29 mouse cellular contexts compared by ENCODE assay signal in the genomic region with DNA sequence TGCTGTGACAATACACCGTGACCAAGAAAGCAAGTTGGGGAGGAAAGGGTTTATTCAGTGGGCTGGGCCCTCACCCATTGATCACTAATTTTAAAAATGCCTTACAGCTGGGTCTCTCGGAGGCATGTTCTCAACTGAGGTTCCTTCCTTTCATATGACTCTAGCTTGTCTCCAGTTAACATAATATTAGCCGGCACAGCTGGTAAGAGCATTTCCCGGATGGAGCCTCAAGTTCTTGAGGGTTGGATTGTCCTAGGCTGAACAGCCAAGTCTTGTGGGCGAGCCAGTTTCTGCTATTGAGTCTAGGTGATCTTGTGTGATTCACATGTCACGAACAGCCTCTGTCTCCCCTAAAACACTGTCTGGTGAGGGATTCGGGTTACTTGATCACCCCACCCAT. TPM values are rescaled to one million over a fixed set of nuclear protein-coding genes. Genes with fewer than 3 reads are reported as not detected.
DNase-seq lines count a peak whose midpoint lies in the region; ATAC-seq and TF ChIP-seq lines count a peak whose summit lies in the region.
"Had no signal": no experiment of that assay in that cellular context is flagged by ENCODE, and none has a peak within 500 bp of the region (broad histone marks: within the 10 kb centered on the region; RNA-seq: fewer than 3 reads in every experiment).

No protein-coding gene starts in this region.

- H3K9me3 ChIP-seq in lung, embryonic 14.5 days (ENCODE audit: low read depth, low read length): no peaks in the 10 kb centered on the region
- H3K9me3 ChIP-seq: embryonic facial prominence, embryonic 13.5 days; embryonic facial prominence, embryonic 15.5 days; forebrain, embryonic 10.5 days; forebrain, embryonic 12.5 days had no signal

- no peaks in the 10 kb centered on the region for H3K27me3 ChIP-seq in lung, embryonic 14.5 days (ENCODE audit: insufficient read depth, low read length)
- H3K27me3 ChIP-seq: CH12.LX; embryonic facial prominence, embryonic 13.5 days; embryonic facial prominence, embryonic 15.5 days; forebrain, embryonic 12.5 days; Patski had no signal

- peak overlapping the region; percentile 51; the same call in 1 of the 2 replicates for H3K27ac ChIP-seq in lung, embryonic 14.5 days (ENCODE audit: low read depth)
- H3K27ac ChIP-seq in brown adipose tissue, adult 24 weeks (replicated peaks; ENCODE audit: low read depth, low read length): peak overlapping the region; percentile 62
- H3K27ac ChIP-seq: embryonic facial prominence, embryonic 15.5 days; forebrain, embryonic 10.5 days; forebrain, embryonic 12.5 days had no signal

- no peak overlapping the region for H3K4me3 ChIP-seq in lung, embryonic 14.5 days (ENCODE audit: low read depth, low read length)
- H3K4me3 ChIP-seq in brown adipose tissue, adult 24 weeks (ENCODE audit: insufficient read depth, low read depth, low read length): no peak overlapping the region
- H3K4me3 ChIP-seq: embryonic facial prominence, embryonic 13.5 days; embryonic facial prominence, embryonic 15.5 days; erythroblast, embryonic 14.5 days; forebrain, embryonic 10.5 days; forebrain, embryonic 12.5 days had no signal

- no peaks in the 10 kb centered on the region for H3K36me3 ChIP-seq in lung, embryonic 14.5 days (ENCODE audit: insufficient read depth)
- H3K36me3 ChIP-seq: embryonic facial prominence, embryonic 13.5 days; embryonic facial prominence, embryonic 15.5 days; forebrain, embryonic 10.5 days; forebrain, embryonic 12.5 days; G1E had no signal

- intact Hi-C loops in heart, postnatal 25 days (cut with DNase I): no loop called here

- DNase-seq in embryo, embryonic 10 days (ENCODE audit: low spot score): peak; percentile 2
- no peak for DNase-seq in embryo, embryonic 11 days
- DNase-seq in heart, adult 11 months: peak; percentile 93
- no peak for DNase-seq in heart, postnatal 25 days (ENCODE audit: low spot score)
- no peak for DNase-seq in lung, embryonic 14.5 days
- DNase-seq in lung, postnatal 4 days: no peak
- DNase-seq: adrenal gland, adult 8-10 months; adrenal gland, postnatal 14 days; adrenal gland, postnatal 36 days; B cell, adult 2 months; cerebellum, adult 11 months; cerebellum, adult 18-20 months; cerebellum, adult 8-10 months; cerebellum, adult 9-11 months; cerebellum, postnatal 14 days; cerebellum, postnatal 36 days had no signal

- ATAC-seq in lung, embryonic 14.5 days (ENCODE audit: insufficient read depth): no peak
- ATAC-seq: activated CD4-positive, CD25-positive, alpha-beta regulatory T cell, adult 4 months; CD4-positive, CD25-positive, alpha-beta regulatory T cell, adult 4 months; forebrain, embryonic 14.5 days; forebrain, embryonic 16.5 days; Patski had no signal

- 0 out of 2 replicates have a peak, but pooled peaks cover 3% of the 10 kb centered on the region for H3K4me1 ChIP-seq in lung, embryonic 14.5 days (ENCODE audit: insufficient read depth)
- H3K4me1 ChIP-seq in brown adipose tissue, adult 24 weeks (ENCODE audit: control insufficient read depth, insufficient read depth, insufficient read length, low read length): 0 out of 2 replicates have a peak, but pooled peaks cover 4% of the 10 kb centered on the region

- no peak overlapping the region for H3K4me2 ChIP-seq in lung, embryonic 14.5 days
- H3K4me2 ChIP-seq: embryonic facial prominence, embryonic 13.5 days; embryonic facial prominence, embryonic 15.5 days; forebrain, embryonic 12.5 days had no signal

- no peak for TF ChIP-seq CTCF in lung, embryonic 14.5 days (IDR thresholded peaks at IDR 0.05; ENCODE audit: low read depth)

- no peak overlapping the region for H3K9ac ChIP-seq in lung, embryonic 14.5 days
- H3K9ac ChIP-seq: embryonic facial prominence, embryonic 13.5 days; embryonic facial prominence, embryonic 15.5 days; forebrain, embryonic 12.5 days had no signal

- WGBS in lung, embryonic 14.5 days: 68% methylated on average over 7 of the region's 7 CpGs

RNA-seq across cellular contexts. Expression of gene Kras, which starts 46.9 kb away (rescaled TPM):
- 10 to 100 TPM; 30.4 to 34.0 TPM for total RNA-seq in heart, postnatal 25 days (2021)
- polyA plus RNA-seq in lung, embryonic 14.5 days (2014; fragmentation: Nextera tagmentation; extraction: Ambion mirVana): 110 and 116 TPM in 2 replicates
- polyA plus RNA-seq in brown adipose tissue, adult 24 weeks (2012; ENCODE audit: insufficient read depth, insufficient read length, missing spikeins): 17.6 and 20.4 TPM in 2 replicates

Comparison
In these comparisons a context has a peak if more than half of its experiments do, and no peak if none do; other contexts are left out.
1. DNase-seq: peak in embryo, embryonic 10 days (single experiment) and heart, adult 11 months (single experiment); none in embryo, embryonic 11 days (single experiment), heart, postnatal 25 days (single experiment), lung, embryonic 14.5 days (single experiment) and lung, postnatal 4 days (0 of 2).